28 mouse cellular contexts compared by ENCODE assay signal in genomic region chr3:69819851-69820200, GRCm38 (mm10). TPM values are rescaled to one million over a fixed set of nuclear protein-coding genes. Genes with fewer than 3 reads are reported as not detected.
A peak's percentile ranks its signal among the peaks of the same experiment; 100 is the strongest.
DNase-seq lines count a peak whose midpoint lies in the region; ATAC-seq and TF ChIP-seq lines count a peak whose summit lies in the region.
"Had no signal": no experiment of that assay in that cellular context is flagged by ENCODE, and none has a peak within 500 bp of the region (broad histone marks: within the 10 kb centered on the region; RNA-seq: fewer than 3 reads in every experiment).

No protein-coding gene starts in this region.

- H3K36me3 ChIP-seq in forebrain, embryonic 14.5 days (ENCODE audit: control insufficient read depth, insufficient read depth, low read length): no peaks in the 10 kb centered on the region
- H3K36me3 ChIP-seq in forebrain, embryonic 16.5 days (ENCODE audit: control insufficient read depth, insufficient read depth): no peaks in the 10 kb centered on the region
- no peaks in the 10 kb centered on the region for H3K36me3 ChIP-seq in midbrain, postnatal 0 days (ENCODE audit: insufficient read depth, low read length)
- H3K36me3 ChIP-seq in midbrain, embryonic 15.5 days (replicated peaks): no peaks in the 10 kb centered on the region
- H3K36me3 ChIP-seq: heart, embryonic 10.5 days; hindbrain, embryonic 10.5 days; limb, embryonic 12.5 days; liver, embryonic 13.5 days; lung, embryonic 15.5 days had no signal

- TF ChIP-seq CTCF in midbrain, postnatal 0 days (IDR thresholded peaks at IDR 0.05): no peak

- no peak for ATAC-seq in forebrain, embryonic 14.5 days
- ATAC-seq in forebrain, embryonic 16.5 days: no peak
- ATAC-seq in midbrain, postnatal 0 days (ENCODE audit: low FRiP score): no peak
- no peak for ATAC-seq in midbrain, embryonic 15.5 days (replicated peaks)
- ATAC-seq: forebrain, embryonic 13.5 days had no signal

- H3K4me2 ChIP-seq in forebrain, embryonic 14.5 days (ENCODE audit: low read length): no peak overlapping the region
- no peak overlapping the region for H3K4me2 ChIP-seq in forebrain, embryonic 16.5 days (ENCODE audit: low read length)
- H3K4me2 ChIP-seq in midbrain, postnatal 0 days (ENCODE audit: low read depth, low read length, poor library complexity, severe bottlenecking): no peak overlapping the region
- no peak overlapping the region for H3K4me2 ChIP-seq in midbrain, embryonic 15.5 days
- H3K4me2 ChIP-seq: forebrain, embryonic 13.5 days; limb, embryonic 12.5 days; liver, embryonic 13.5 days; lung, embryonic 15.5 days; midbrain, embryonic 11.5 days had no signal

- WGBS in forebrain, embryonic 14.5 days: 19% methylated on average over 3 of the region's 3 CpGs
- 22% methylated on average over 3 of the region's 3 CpGs for WGBS in forebrain, embryonic 16.5 days
- WGBS in midbrain, postnatal 0 days: 44% methylated on average over 3 of the region's 3 CpGs
- WGBS in midbrain, embryonic 15.5 days: 43% methylated on average over 3 of the region's 3 CpGs

- H3K4me1 ChIP-seq in forebrain, embryonic 14.5 days (ENCODE audit: control insufficient read depth, insufficient read depth, low read length): no peaks in the 10 kb centered on the region
- H3K4me1 ChIP-seq in forebrain, embryonic 16.5 days (replicated peaks; ENCODE audit: control insufficient read depth, insufficient read depth, low read length): no peaks in the 10 kb centered on the region
- H3K4me1 ChIP-seq in midbrain, postnatal 0 days (ENCODE audit: insufficient read depth, low read length): no peaks in the 10 kb centered on the region
- no peaks in the 10 kb centered on the region for H3K4me1 ChIP-seq in midbrain, embryonic 15.5 days
- H3K4me1 ChIP-seq: forebrain, embryonic 13.5 days; heart, embryonic 10.5 days; hindbrain, embryonic 10.5 days; limb, embryonic 12.5 days; liver, embryonic 13.5 days; lung, embryonic 15.5 days had no signal

- H3K27ac ChIP-seq in forebrain, embryonic 14.5 days (ENCODE audit: low read depth, low read length): no peak overlapping the region
- no peak overlapping the region for H3K27ac ChIP-seq in forebrain, embryonic 16.5 days (ENCODE audit: low read length)
- H3K27ac ChIP-seq in midbrain, postnatal 0 days (ENCODE audit: low read depth, low read length): no peak overlapping the region
- no peak overlapping the region for H3K27ac ChIP-seq in midbrain, embryonic 15.5 days
- H3K27ac ChIP-seq: forebrain, embryonic 13.5 days; heart, embryonic 10.5 days; hindbrain, embryonic 10.5 days; limb, embryonic 12.5 days; liver, embryonic 13.5 days; lung, embryonic 15.5 days; macrophage had no signal

- peak; percentile 16 for DNase-seq in forebrain, embryonic 14.5 days (ENCODE audit: low spot score)
- peak; percentile 55 for DNase-seq in midbrain, postnatal 0 days (ENCODE audit: low spot score)
- DNase-seq in cerebellum, postnatal 10 days: peak; percentile 71 to 73
- DNase-seq in testis, postnatal 14 days (ENCODE audit: low spot score): no peak
- no peak for DNase-seq in urinary bladder, postnatal 4 days (ENCODE audit: low spot score in 2 of 2)
- DNase-seq in heart, adult 18-20 months: no peak
- DNase-seq: gastrocnemius, postnatal 36 days; kidney, adult 2 months; kidney, postnatal 14 days; liver, embryonic 13.5 days; right cerebral cortex, postnatal 25 days; thymus, adult 18-20 months; thymus, postnatal 4 days had no signal

- H3K9me3 ChIP-seq in forebrain, embryonic 14.5 days (replicated peaks; ENCODE audit: control insufficient read depth, low read length): no peaks in the 10 kb centered on the region
- no peaks in the 10 kb centered on the region for H3K9me3 ChIP-seq in forebrain, embryonic 16.5 days (ENCODE audit: control insufficient read depth, low read length)
- no peaks in the 10 kb centered on the region for H3K9me3 ChIP-seq in midbrain, postnatal 0 days (ENCODE audit: low read length)
- no peaks in the 10 kb centered on the region for H3K9me3 ChIP-seq in midbrain, embryonic 15.5 days
- H3K9me3 ChIP-seq: forebrain, embryonic 13.5 days; heart, embryonic 10.5 days; hindbrain, embryonic 10.5 days; limb, embryonic 12.5 days; liver, embryonic 13.5 days; lung, embryonic 15.5 days had no signal

- H3K4me3 ChIP-seq in forebrain, embryonic 14.5 days (ENCODE audit: low read depth, low read length): no peak overlapping the region
- H3K4me3 ChIP-seq in forebrain, embryonic 16.5 days (replicated peaks; ENCODE audit: low read length): no peak overlapping the region
- H3K4me3 ChIP-seq in midbrain, postnatal 0 days (ENCODE audit: low read depth, low read length): no peak overlapping the region
- H3K4me3 ChIP-seq in midbrain, embryonic 15.5 days: no peak overlapping the region
- H3K4me3 ChIP-seq: forebrain, embryonic 13.5 days; heart, embryonic 10.5 days; hindbrain, embryonic 10.5 days; limb, embryonic 12.5 days; liver, embryonic 13.5 days; lung, embryonic 15.5 days; myocyte had no signal

- no peaks in the 10 kb centered on the region for H3K27me3 ChIP-seq in forebrain, embryonic 14.5 days (replicated peaks; ENCODE audit: control insufficient read depth, insufficient read depth, low read length)
- no peaks in the 10 kb centered on the region for H3K27me3 ChIP-seq in forebrain, embryonic 16.5 days (replicated peaks; ENCODE audit: control insufficient read depth, insufficient read depth, low read length)
- no peaks in the 10 kb centered on the region for H3K27me3 ChIP-seq in midbrain, postnatal 0 days (ENCODE audit: insufficient read depth, low read length)
- H3K27me3 ChIP-seq in midbrain, embryonic 15.5 days (replicated peaks): no peaks in the 10 kb centered on the region
- H3K27me3 ChIP-seq: CH12.LX; forebrain, embryonic 13.5 days; limb, embryonic 12.5 days; liver, embryonic 13.5 days; lung, embryonic 15.5 days had no signal

- no peak overlapping the region for H3K9ac ChIP-seq in forebrain, embryonic 14.5 days (ENCODE audit: low read length)
- H3K9ac ChIP-seq in forebrain, embryonic 16.5 days (replicated peaks; ENCODE audit: low read depth, low read length): no peak overlapping the region
- no peak overlapping the region for H3K9ac ChIP-seq in midbrain, postnatal 0 days (replicated peaks; ENCODE audit: low read length, poor library complexity, severe bottlenecking)
- H3K9ac ChIP-seq in midbrain, embryonic 15.5 days: no peak overlapping the region
- H3K9ac ChIP-seq: forebrain, embryonic 13.5 days; limb, embryonic 12.5 days; liver, embryonic 13.5 days; lung, embryonic 15.5 days had no signal

RNA-seq across cellular contexts. Expression of gene Sptssb, which starts 39.9 kb away (rescaled TPM):
- polyA plus RNA-seq in forebrain, embryonic 14.5 days (2014; fragmentation: Nextera tagmentation; extraction: Ambion mirVana): 0.23 and 0.49 TPM in 2 replicates
- 0.18 and 0.40 TPM in 2 replicates for polyA plus RNA-seq in forebrain, embryonic 16.5 days (2015; fragmentation: Nextera tagmentation; extraction: Ambion mirVana)
- 1.3 and 3.2 TPM in 2 replicates for total RNA-seq in midbrain, postnatal 0 days (2014; rRNA removed)
- polyA plus RNA-seq in midbrain, postnatal 0 days (2015; fragmentation: Nextera tagmentation; extraction: Ambion mirVana): 1.3 and 1.6 TPM in 2 replicates
- 0.45 and 0.59 TPM in 2 replicates for polyA plus RNA-seq in midbrain, embryonic 15.5 days (2015; fragmentation: Nextera tagmentation; extraction: Ambion mirVana)
- not detected for total RNA-seq in heart, adult 18-20 months (2021)
- total RNA-seq: adrenal gland, postnatal 4 days; CH12.LX; gastrocnemius, postnatal 36 days; MEL had no signal
- polyA plus RNA-seq: forebrain, embryonic 13.5 days; heart, postnatal 0 days; limb, embryonic 12.5 days; macrophage; myocyte; spleen, adult 2 months had no signal

Comparison
In these comparisons a context has a peak if more than half of its experiments do, and no peak if none do; other contexts are left out.
1. DNase-seq: peak in forebrain, embryonic 14.5 days (single experiment), midbrain, postnatal 0 days (single experiment) and cerebellum, postnatal 10 days (2 of 2); none in testis, postnatal 14 days (single experiment), urinary bladder, postnatal 4 days (0 of 2) and heart, adult 18-20 months (0 of 2).